Mouse (Mus musculus) left cerebral cortex, adult 11 months (tissue): ENCODE measurements at regions not wholly inside any gene's neighbourhood (a gene's known extent, or its start where the extent isn't known, plus 50 kb on each side); places are given as distances from the start of the nearest gene placed in this dataset.
"Not testable (repeated sequence)": the region's sequence is repeated elsewhere in the genome, so short reads cannot be mapped to it uniquely, and the experiment has no call there.

Source experiments
- DNase-seq: peaks from one replicate; pipeline ENCODE4 v3.0.0; 2022; ENCODE audit warnings: low spot score

GRCm38 (mm10) chr17:82909189-82909588, 305.9 kb upstream of the Pkdcc start:
- no peak for DNase-seq

DNA sequence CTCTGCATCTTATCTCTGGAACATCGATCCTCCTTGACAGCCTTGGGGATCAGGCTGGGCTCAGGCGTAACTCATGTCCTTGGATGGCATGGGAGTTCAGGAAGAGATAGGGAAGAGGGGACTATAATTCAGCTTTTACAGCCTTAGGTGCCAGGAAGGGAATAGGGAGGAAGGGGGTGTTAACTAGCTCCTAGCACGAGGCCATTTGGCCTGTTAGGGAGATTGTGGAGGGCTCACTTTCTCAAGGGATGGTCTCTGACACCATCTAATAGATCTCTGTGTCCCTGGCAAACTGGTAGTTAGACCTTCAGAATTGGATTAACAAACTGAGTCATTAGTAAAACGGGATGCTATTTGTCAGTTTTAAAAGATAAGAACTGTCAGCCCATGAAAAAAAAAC, 292.1 kb upstream of the Pkdcc start:
- not testable (repeated sequence) for DNase-seq

DNA sequence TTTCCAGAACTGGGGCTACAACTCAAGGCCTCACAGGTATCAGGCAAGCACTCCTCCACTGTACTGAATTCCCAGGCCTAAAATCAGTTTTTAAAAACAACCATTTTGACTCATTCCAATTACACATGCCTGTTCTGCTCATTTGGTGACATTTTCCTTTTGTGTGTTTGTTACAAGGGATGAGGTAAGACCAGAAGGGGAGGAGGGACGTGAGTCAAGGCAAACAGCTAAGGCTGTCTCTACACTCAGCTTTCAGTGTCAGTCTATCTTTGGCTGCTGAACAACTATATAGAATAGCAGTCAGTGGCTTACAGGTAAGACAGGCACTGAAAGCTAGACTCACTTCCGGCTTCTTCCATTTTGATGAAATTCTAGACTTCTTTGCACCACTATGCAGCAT, 289.3 kb upstream of the Pkdcc start:
- no peak for DNase-seq

DNA sequence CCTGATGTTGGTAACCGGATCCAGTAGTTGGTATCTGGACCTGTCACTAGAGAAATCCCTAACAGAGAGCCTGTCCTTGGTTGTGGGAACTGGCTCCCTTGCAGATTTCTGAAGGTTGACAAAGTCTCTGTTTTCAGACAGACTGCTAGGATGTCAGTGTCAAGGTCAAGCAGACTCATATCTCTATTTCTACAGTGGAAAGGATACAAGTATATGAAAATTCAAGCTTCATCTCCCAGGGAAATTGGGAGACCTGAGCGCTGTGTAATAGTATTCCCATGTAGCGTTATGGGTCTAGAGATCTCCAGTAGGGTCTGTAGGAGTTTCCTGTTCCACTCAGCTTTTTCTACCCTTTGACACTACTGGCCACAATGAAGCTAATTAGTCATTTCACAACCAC, 287.4 kb upstream of the Pkdcc start:
- no peak for DNase-seq

DNA sequence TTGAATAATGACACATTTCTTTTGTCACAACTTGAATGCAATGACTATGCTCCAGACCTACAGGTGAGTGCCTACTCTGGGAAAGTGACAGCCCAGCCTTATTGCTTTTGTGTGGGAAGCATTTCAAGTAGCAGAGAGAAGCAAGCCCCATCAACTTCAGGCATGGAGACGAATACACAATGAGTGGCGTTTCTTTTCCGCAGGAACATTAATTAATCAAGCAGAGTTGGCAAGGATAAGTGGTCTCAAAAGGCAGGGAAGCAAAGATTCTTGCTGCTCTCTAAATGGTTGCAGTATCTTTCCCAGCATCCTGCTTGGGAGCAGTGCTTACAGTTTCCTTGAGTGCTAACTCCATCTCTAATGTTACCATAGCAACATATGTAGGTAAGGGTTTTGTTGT, 285.6 kb upstream of the Pkdcc start:
- DNase-seq: no peak

- peak; percentile 19 for DNase-seq
Observed at GRCm38 (mm10) chr17:82930738-82931137, 284.4 kb upstream of the Pkdcc start.

DNA sequence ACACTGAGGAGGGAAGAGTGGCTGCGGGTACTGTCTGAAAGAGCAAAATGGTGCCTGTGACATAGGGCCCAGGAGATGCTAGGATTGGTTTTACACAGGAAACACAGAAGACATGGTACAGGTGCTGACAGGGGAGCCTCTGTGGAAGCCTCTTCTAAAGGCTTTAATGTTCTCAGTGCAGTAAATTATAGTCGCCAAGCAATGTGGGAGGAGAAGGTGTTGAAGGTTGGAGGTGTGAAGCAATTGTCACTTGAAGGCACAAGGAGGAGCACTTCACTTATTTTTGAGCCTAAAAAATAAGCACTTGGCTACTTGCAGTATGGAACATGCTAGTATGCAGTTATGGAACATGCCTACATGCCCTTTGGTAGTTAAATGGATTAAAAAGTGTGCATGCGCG, 283.6 kb upstream of the Pkdcc start:
- DNase-seq: peak; percentile 11

- DNase-seq: no peak
Observed at GRCm38 (mm10) chr17:82936836-82937235, 278.3 kb upstream of the Pkdcc start.

GRCm38 (mm10) chr17:82946083-82946482, 269.0 kb upstream of the Pkdcc start:
- no peak for DNase-seq

DNA sequence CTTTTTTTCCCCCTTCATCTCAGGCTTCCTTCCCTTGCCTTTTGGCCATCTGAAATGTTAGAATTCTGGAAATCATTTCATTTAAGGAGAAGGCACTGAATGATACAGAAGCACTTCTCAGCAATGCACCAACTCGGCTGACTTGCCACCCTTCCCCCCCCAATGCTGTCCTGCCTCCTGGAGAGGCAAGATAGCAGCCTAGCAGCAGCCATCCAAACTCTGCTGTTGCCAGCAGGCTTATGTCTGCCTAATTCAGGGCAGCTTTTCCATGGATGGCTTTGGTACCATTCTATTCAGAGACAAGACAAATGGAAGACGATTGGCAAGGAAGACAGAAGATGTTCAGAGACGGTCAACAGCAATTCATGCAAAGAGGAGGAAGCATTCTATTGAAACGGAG, 265.3 kb upstream of the Pkdcc start:
- DNase-seq: no peak

DNA sequence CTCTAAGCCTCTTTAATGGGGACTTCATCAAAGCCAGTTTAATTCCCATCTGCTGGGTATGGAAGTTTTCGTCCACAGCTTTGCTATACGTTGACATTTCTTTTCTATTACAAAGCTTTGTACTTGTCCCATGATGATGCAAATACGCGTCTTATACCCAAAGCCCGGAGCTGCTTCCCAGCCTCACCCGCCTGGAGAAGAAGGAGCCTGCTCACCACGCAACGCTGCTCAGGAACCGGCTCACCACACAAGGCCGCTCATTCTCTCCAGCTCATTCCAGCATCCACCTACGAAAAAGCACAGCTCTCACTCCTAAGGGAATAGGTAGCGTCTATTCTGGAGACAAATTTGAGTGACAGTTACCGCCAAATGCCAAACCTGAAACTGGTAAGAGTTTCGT, 264.8 kb upstream of the Pkdcc start:
- DNase-seq: no peak

- DNase-seq: peak; percentile 28
Observed at GRCm38 (mm10) chr17:82957409-82957808, 257.7 kb upstream of the Pkdcc start.

GRCm38 (mm10) chr17:82963374-82963773, 251.7 kb upstream of the Pkdcc start:
- no peak for DNase-seq

DNA sequence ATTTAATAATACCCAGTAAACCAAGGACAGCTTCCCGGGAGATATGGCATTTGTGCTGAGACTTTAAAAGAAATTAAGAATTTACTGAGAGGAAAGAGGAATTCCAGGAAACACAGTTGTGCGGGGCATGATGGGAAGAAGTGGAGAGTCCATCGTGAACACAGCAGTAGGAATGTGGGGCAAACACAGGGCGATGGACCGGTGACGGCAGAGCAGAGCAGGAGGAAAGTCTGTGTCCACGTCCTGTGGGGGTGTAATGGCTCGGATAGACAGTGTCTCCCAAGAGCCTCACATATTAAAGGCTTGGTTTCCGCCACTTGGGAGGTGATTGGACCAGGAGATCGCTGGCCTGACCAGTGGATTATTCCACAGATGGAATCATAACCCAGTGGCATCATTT, 215.4 kb upstream of the Pkdcc start:
- DNase-seq: no peak

GRCm38 (mm10) chr17:83000411-83000810, 214.7 kb upstream of the Pkdcc start:
- DNase-seq: no peak

GRCm38 (mm10) chr17:83001567-83001966, 213.5 kb upstream of the Pkdcc start:
- DNase-seq: no peak

- no peak for DNase-seq
Observed at GRCm38 (mm10) chr17:83010845-83011244, 204.2 kb upstream of the Pkdcc start.

- DNase-seq: no peak
Observed at GRCm38 (mm10) chr17:83015656-83016055, 199.4 kb upstream of the Pkdcc start.

GRCm38 (mm10) chr17:83016936-83017335, 198.2 kb upstream of the Pkdcc start:
- DNase-seq: no peak

- no peak for DNase-seq
Observed at GRCm38 (mm10) chr17:83019267-83019666, 195.8 kb upstream of the Pkdcc start.

- no peak for DNase-seq
Observed at GRCm38 (mm10) chr17:83020576-83020975, 194.5 kb upstream of the Pkdcc start.

GRCm38 (mm10) chr17:83025340-83025816, 189.7 kb upstream of the Pkdcc start:
- DNase-seq: peak; percentile 59

- DNase-seq: no peak
Observed at GRCm38 (mm10) chr17:83034914-83035573, 180.0 kb upstream of the Pkdcc start.

DNA sequence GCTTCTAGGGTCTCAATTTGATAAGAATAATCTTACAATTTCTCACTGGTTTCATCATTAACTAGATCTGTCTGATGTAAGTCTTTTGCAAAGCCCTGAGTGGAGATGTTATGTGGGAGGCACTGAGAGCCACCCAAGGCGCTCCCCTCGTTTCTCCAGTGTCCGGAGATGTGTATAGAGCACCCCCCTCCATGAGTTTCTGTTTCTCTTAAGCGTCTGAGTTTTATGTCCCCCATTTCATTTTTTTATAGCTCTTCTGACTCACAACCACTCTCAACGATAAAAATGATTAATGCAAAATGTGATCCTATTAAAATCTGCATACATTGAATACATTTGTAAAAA, 179.5 kb upstream of the Pkdcc start:
- no peak for DNase-seq

GRCm38 (mm10) chr17:83039563-83039962, 175.5 kb upstream of the Pkdcc start:
- no peak for DNase-seq
